Mouse (Mus musculus): Measurements from ENCODE around the gene Gm38393. TPM values are rescaled to one million over a fixed set of nuclear protein-coding genes. Genes with fewer than 3 reads are reported as not detected.

The Gm38393 gene
- polyA plus RNA-seq, 1 experiment from 2014 or later, result 0.63 TPM

DNA sequence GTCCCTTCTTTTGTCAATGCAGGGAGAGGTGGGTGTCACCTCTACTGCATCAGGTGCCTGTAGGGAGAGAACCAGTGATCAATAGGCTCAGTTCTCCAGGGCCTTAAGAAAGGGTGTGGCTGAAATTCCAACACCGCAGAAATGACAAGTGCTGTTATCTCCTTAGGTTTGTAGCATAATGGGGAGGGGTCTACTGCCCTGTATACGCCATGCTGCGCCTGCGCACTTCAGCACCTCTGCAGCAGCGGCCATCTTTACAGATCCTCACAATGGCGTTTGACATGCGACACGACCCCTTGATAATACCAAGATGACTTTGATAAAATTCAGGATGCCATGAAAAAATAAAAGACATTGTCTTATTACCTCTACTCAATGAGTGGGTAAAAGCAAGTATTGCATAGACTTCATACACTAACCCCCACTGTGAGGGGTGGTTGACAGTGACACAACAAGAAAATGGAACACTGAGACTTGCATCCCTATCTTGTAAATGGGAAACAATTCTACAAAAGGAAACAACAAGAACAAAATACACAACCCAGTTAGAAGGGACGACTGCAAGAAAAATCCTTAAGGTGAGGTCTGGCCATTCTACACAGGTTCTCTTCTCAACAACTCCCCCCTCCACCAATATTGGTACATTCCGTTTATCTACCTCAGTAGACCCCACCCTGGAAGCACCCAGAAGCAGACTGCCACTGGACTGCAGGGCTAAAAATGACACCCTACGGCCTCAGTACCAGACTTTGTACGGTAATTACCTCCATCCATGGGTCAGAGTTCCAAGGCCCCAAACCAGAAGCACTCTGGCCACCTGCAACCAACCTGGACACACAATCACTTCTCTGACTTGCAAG is 1.6 kb downstream of the Gm38393 start:
- peak overlapping the region; percentile 62 for H3K4me2 ChIP-seq
- ATAC-seq (ENCODE audit: insufficient read depth) (no peak), DNase-seq (peak; percentile 11)
- no peaks in the 10 kb centered on the region for H3K36me3 ChIP-seq (ENCODE audit: insufficient read depth)
- no peaks in the 10 kb centered on the region for H3K27me3 ChIP-seq (ENCODE audit: insufficient read depth, low read length)
- 45% methylated on average over 12 of the region's 12 CpGs for WGBS
- peak overlapping the region; percentile 52 for H3K4me3 ChIP-seq (ENCODE audit: low read depth, low read length)
- peaks cover 23% of the 10 kb centered on the region; the same call in 1 of the 2 replicates for H3K9me3 ChIP-seq (ENCODE audit: low read depth, low read length)
- no peak overlapping the region for H3K27ac ChIP-seq (ENCODE audit: low read depth)
- H3K4me1 ChIP-seq (ENCODE audit: insufficient read depth), result no peaks in the 10 kb centered on the region
- H3K9ac ChIP-seq, result peak overlapping the region; percentile 57
- TF ChIP-seq CTCF (IDR thresholded peaks at IDR 0.05; ENCODE audit: low read depth), result no peak

GRCm38 (mm10) chr7:59978646-59979045 is 26.2 kb downstream of the Gm38393 start:
- 52% methylated on average over 1 of the region's 1 CpGs for WGBS
- Histone ChIP-seq H3K4me3 (ENCODE audit: low read depth, low read length) (no peak overlapping the region), H3K9ac (no peak overlapping the region), H3K27me3 (ENCODE audit: insufficient read depth, low read length) (no peaks in the 10 kb centered on the region), H3K27ac (ENCODE audit: low read depth) (no peak overlapping the region), H3K9me3 (ENCODE audit: low read depth, low read length) (no peaks in the 10 kb centered on the region), H3K4me1 (ENCODE audit: insufficient read depth) (no peaks in the 10 kb centered on the region), H3K36me3 (ENCODE audit: insufficient read depth) (no peaks in the 10 kb centered on the region), H3K4me2 (no peak overlapping the region)
- no peak for TF ChIP-seq CTCF (IDR thresholded peaks at IDR 0.05; ENCODE audit: low read depth)
- no peak for ATAC-seq (ENCODE audit: insufficient read depth)
- no peak for DNase-seq

Other genes with a start within 250 kb of the Gm38393 start
- gene Snurf, start within 50 bp of the Gm38393 start, polyA plus RNA-seq (2014; fragmentation: Nextera tagmentation; extraction: Ambion mirVana), result 17.4 and 26.6 TPM in 2 replicates
- gene Snrpn, start 135.2 kb upstream of the Gm38393 start, polyA plus RNA-seq (2014; fragmentation: Nextera tagmentation; extraction: Ambion mirVana), result 37.4 and 39.6 TPM in 2 replicates